Mouse (Mus musculus): ENCODE data around the gene Plekha7.

- TF ChIP-seq MYOD1 (IDR thresholded peaks at IDR 0.05; ENCODE audit: control insufficient read depth, insufficient read length, low read depth) (no peak), CTCF (IDR thresholded peaks at IDR 0.05; ENCODE audit: control insufficient read depth, insufficient read depth, insufficient read length) (no peak)
These were observed 65.4 kb downstream of the Plekha7 start for GRCm38 (mm10) chr7:116242810-116243209.
